Mouse (Mus musculus) gastrocnemius, postnatal 4 days (tissue): ENCODE results near the gene Rbm12. TPM values are rescaled to one million over a fixed set of nuclear protein-coding genes. Genes with fewer than 3 reads are reported as not detected.
A peak's percentile ranks its signal among the peaks of the same experiment; 100 is the strongest.

Source experiments
- DNase-seq, 2 experiments: peaks; one replicate each; pipeline ENCODE4 v3.0.0; 2021 to 2022; ENCODE audit warnings: low spot score in 2 of 2, mixed read lengths in 2 of 2
- total RNA-seq, 2 experiments: library from RNA; stranded (reverse); gene quantifications; 2 replicates each; pipeline ENCODE4 v1.2.3; 2021

The Rbm12 gene
- total RNA-seq, 2 experiments from 2014 or later: 25.3 to 27.4 TPM

DNA sequence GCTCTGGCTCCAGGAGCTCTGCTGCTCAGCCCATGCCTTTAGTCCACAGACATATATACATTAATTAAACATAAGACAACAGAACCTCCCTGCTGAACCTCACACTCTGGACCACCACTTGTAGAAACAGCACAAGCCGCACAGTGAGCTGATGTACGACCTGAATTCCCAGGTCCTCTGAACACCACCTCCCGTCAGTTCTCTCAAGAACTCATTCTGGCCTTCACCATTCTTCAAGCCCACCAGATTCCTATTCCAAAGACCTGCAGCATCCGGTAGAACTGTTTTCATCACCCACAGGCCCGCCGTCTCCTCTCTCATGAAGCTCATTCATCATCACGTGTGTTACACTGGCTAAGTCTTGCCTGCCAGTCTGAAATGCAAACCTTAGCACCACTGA, 31.4 kb downstream of the Rbm12 start:
- DNase-seq: no peak

DNA sequence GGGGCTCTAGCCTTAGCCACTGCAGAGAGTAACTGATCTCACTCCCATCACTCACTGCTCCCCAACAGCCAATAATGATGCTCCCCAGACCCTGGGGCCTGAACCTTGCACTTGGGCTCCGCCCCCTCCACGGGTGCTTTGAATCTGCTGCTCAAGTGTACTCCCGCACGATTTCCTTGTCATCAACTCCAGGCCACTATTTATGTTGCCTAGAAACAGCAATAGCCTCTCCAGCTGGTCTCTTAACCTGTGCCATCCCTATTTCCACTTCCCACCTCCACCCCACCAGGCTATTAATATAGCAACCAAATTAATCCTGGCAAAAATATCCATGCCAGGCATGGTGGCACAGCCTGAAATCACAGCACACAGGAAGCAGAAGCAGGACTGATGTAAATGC, 32.1 kb downstream of the Rbm12 start:
- DNase-seq: no peak

DNA sequence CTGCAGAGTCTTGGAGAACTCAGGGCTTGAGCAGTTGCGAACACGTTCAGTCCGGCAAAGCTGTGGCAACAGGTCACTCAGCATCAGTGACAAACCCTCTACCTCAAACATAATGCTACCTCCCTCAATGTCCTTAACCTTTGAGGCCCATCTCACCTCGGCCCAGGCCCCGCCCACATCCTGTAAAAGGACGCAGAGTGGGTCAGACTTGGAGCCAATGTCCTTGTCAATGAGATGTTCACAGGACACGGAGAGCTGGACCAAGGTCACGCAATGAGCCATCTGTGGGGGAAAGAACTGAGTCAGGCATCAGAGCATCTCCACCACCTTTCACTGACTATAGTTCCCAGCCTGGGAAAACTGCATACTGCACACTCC, 32.6 kb downstream of the Rbm12 start:
- DNase-seq: no peak

DNA sequence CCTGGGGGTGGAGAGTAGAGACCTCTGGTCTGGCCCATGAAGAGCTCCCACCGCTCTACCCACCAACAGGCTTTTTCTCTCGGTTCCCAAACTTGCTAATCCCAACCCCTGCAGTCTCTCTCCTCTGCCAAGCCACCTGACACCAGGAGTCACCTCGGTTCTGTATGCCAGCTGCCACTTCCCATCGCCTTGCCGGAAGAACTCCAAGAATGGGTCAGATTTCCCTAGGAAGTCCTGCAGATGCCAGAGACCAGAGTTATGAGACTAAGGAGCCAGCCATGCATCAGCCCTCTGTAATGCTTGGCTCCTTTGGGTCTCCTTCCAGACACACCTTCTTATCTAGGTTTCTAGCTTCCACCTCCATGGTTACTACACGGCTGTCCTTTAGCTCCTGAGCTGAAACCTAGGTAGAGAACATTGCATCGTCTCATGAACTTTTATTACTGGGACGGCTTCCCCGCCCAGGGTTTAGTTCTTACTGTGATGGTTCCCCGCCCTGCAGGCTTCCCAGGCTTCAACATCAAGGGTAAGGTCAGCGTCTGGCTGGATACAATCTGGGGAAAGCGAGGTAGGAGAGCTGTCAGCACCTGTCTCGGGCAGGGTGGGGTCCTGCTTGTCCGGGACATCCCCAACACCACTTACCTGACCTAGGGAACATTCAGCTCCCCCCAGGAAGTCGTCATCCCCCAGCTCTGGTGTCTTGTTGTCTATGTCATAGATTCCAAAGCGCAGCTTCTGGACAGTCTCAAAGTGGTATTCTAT, 33.2 kb downstream of the Rbm12 start:
- no peak for DNase-seq

DNA sequence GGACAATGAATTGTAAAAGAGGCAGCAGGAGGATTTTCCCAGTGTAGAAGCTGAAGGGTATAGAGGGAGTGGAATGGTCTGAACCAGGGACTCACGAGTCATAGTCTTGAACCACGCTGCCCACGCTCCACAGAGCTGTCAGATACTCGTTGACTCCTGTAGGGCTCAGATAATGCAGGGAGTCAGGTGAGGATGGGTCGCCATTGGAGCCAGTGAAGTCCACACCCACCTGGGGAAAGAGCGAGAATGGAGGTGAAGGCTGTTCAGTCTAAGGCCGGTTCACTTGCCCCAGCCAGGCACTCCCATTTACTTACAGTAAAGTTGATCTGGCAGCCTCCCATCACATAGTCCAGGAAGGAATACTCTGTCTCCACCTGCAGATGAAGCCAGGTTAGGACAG, 34.3 kb downstream of the Rbm12 start:
- no peak for DNase-seq

DNA sequence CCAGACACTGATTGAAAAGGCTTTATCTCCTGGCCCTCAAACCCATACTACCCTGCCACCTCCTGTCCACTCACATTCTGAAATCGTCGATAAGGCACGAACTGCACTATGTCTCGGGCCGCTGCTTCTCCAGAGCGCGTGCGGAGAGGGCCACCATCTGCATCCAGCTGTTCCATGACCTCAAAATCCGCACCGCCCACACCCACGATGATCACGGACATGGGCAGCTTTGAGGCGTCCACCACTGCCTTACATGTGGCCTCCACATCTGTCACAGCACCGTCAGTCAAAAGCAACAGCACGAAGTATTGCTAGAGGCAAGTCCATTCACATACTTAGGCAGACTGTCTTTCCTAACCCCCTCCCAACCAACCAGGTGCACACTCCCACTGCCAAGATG, 38.1 kb downstream of the Rbm12 start:
- DNase-seq: no peak

DNA sequence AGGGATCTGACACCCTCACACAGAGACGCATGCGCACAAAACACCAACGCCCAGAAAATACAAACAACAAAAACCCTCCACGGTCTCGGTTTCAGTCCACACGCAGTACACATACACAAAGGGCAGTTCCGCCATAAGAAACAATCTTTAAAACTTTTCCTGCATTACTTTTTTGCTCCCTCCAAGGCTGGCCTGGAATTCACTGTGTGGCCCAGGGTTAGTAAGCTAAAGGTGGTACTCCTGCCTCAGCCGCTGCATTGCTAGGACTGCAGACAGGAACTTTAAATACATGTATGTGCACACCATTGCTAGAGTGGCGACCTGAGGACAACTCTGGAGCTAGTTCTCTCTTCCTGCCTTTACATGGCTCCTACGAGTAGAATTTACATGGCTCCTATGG, 40.5 kb downstream of the Rbm12 start:
- no peak for DNase-seq

DNA sequence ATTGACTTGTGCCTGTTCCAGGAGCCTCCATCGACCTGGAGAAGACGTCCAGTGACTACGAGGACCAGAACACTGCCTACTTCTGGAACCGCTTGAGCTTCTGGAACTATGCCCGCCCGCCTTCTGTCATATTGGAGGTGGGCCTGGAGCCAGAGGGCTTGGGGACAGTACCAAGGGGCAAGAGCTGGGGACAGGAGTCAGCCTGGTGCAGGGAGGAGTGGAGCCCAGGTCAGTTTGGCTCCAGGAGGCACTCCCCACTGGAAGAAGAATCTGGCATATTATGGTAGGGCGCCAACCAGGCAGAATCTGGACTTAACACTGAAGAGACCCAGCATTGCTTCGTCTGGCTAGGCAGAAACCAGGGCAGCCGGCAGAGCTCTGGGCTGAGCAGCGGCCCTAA, 43.9 kb downstream of the Rbm12 start:
- no peak for DNase-seq

DNA sequence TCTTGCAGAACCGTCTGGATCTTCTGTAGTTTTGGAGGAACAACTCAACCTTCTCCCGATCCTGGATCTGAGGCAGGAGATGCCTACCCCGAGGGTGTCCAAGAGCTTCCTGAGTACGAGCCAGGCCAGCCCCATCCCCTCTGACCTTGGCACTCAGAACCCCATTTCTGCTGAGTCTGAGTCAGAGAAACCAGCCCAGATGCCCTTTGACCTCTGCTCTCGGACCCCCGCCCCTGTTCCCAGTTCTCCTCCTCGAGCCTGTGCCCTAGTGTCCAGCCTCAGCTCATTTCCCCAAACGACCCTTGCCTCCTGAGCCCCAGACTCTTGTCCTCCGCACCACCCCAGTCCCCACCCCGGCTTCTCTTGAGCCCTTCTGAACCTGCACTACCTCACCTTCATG, 45.7 kb downstream of the Rbm12 start:
- DNase-seq: no peak

DNA sequence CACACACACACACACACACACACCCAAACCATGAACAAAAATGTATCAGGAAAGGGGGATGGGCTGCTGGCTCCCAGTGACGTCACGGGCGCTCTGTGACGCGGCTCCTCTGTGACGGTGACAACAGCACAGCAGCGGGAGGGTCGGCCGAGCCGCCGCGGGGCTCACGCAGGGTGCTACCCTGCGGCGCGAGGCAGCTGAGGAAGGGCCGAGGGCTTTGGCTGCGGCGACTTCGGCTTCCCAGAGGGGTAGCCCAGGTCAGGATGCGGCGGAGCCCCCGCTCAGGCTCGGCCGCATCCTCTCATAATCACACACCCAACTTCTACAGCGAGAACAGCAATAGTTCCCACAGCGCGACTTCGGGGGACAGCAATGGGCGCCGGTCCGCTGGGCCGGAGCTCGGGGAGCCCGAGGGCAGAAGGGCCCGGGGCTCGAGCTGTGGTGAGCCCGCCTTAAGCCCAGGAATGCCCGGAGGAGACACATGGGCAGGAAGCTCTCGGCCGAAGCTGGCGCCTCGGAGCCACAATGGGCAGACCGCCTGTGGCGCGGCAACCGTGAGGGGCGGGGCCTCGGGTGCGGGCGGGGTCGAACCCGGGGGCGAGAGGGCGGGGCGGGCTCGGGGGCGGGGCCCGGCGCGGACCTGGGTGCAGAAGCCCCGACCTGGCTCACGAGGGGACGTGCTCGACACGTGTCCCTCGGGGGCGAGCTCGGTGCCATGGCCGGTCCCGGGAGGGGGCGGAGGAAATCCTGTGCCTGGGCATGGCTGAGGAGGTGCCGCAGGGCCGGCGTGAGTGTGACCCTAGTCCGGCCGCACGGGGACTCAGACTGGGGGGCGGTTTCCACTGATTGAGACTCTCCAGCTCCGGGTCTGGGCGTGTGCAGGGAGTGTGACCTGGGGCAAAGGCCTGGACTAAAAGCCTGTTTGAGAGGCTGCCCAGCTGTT, 46.4 kb downstream of the Rbm12 start, which contains the start of gene Spag4:
Gene Spag4 (plus strand): TSS at position 77 of the 943 bp plus-strand sequence.
- peak; percentile 69 to 77 for DNase-seq

DNA sequence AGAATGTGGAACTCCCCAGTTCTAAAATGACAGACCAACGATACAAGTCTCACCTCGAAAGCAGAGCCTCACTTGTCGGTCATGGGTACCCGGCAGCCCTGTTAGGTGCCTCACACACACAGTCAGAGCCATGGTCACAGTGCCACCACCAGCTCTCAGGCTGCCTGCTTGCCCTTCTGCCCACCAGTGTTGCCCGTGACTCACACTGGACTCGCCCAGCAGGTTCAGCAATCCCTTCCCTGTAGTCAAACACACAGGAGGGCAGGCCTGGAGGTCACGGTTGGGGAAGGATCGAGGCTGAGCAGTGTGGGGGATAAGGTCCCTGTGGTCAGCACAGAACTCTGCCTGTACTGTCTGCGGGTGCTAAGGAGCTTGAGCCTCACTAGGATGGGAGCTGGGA, 59.0 kb downstream of the Rbm12 start, which contains the start of gene Fer1l4:
Gene Fer1l4 (minus strand): TSS at position 132 of the 400 bp plus-strand sequence.
- no peak for DNase-seq

DNA sequence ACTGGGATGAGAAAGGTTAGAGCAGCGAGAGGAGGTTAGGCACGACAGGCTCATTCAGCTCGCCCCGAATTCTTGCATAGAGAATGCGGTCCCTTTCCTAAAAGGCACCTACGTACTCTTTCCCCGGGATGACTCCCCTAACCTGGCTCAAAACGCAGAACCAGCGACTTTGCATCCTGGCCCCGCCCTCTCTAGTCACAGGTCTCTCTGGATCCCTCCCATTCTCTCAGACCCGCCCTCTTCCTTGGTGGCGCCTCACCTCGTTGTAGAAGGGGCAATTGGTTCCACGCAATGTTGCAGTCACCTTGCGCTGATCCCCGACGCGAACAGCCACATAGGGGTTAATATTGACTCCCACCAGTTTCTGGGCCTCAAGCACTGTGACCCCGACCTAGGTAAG, 63.8 kb downstream of the Rbm12 start:
- DNase-seq: no peak

DNA sequence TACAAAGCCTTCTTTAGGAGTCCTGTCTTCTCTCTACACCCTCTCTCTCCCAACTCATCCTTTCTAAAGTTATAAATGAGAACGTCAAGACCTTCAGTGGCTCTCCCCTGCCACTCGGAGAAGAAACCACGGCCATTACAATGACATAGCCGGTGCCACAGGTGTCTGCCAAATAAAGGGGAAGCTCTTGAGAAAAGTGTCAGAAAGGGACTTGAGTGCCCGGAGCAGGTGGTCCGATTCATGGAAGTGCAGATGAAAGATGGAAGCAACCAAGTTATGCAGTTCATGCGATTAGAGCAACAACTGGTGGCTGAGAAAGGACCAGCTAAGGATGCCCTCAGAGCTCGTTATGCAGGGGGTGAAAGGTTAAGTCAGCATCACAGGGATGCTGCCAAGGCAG, 68.9 kb downstream of the Rbm12 start:
- no peak for DNase-seq

Other genes with a start within 250 kb of the Rbm12 start
- gene Uqcc1, start 181.7 kb downstream of the Rbm12 start, total RNA-seq: 10 to 100 TPM; 75.1 to 80.2 TPM
- gene Gm15557, start 171.2 kb downstream of the Rbm12 start, total RNA-seq: not detected
- gene Gdf5, start 166.6 kb downstream of the Rbm12 start, total RNA-seq: under 1 TPM; 0.10 to 0.15 TPM
- gene Cep250, start 155.5 kb downstream of the Rbm12 start, total RNA-seq: 10 to 100 TPM; 19.0 to 22.7 TPM
- under 1 TPM; 0.23 to 0.59 TPM for gene 6430550D23Rik, start 104.0 kb downstream of the Rbm12 start, total RNA-seq
- 10 to 100 TPM; 92.9 to 98.5 TPM for gene Ergic3, start 103.9 kb downstream of the Rbm12 start, total RNA-seq
- not detected for gene Fer1l4, start 59.0 kb downstream of the Rbm12 start, total RNA-seq
- gene Spag4, start 46.8 kb downstream of the Rbm12 start, total RNA-seq: 1 to 10 TPM in 1 of 2 experiments, under 1 TPM in 1; 0.49 to 1.1 TPM
- 10 to 100 TPM; 19.1 to 20.9 TPM for gene Cpne1, start within 50 bp of the Rbm12 start, total RNA-seq
- gene Gm28036, start 15.1 kb upstream of the Rbm12 start, total RNA-seq: 10 to 100 TPM; 19.6 to 21.3 TPM
- gene Romo1, start 32.1 kb upstream of the Rbm12 start, total RNA-seq: 100 to 1,000 TPM; 215 to 232 TPM
- gene Nfs1, start 32.2 kb upstream of the Rbm12 start, total RNA-seq: 10 to 100 TPM; 35.2 to 35.3 TPM
- gene Rbm39, start 68.3 kb upstream of the Rbm12 start, total RNA-seq: 100 to 1,000 TPM; 246 to 293 TPM
- 10 to 100 TPM; 39.1 to 41.4 TPM for gene Phf20, start 84.5 kb upstream of the Rbm12 start, total RNA-seq
- gene Cnbd2, start 200.3 kb upstream of the Rbm12 start, total RNA-seq: 1 to 10 TPM; 2.8 to 2.9 TPM
- gene Scand1, start 200.7 kb upstream of the Rbm12 start, total RNA-seq: 10 to 100 TPM; 63.7 to 76.2 TPM